Mouse (Mus musculus) hindbrain, embryonic 14.5 days (tissue): Measurements from ENCODE around the gene Ap1ar. TPM values are rescaled to one million over a fixed set of nuclear protein-coding genes. Genes with fewer than 3 reads are reported as not detected.
A peak's percentile ranks its signal among the peaks of the same experiment; 100 is the strongest.

Experiments
- ATAC-seq: fragments of 200-750 bp; cut with Nextera tagmentation; 2 replicates; pipeline ENCODE4 v1.8.0; 2017; ENCODE audit warnings: moderate number of reproducible peaks, mild to moderate bottlenecking, moderate TSS enrichment, moderate library complexity; ENCODE audit not compliant: low FRiP score
- DNase-seq: peaks from one replicate; pipeline ENCODE4 v3.0.0-alpha.2; 2015; ENCODE audit warnings: low spot score
- H3K27ac ChIP-seq: fragments of 300-500 bp; sonication (generic); 2 replicates; pipeline ENCODE4 v1.5.1; 2014; ENCODE audit warnings: mild to moderate bottlenecking, moderate library complexity
- H3K27me3 ChIP-seq: fragments of 300-500 bp; sonication (generic); 2 replicates; pipeline ENCODE4 v1.6.1; 2014; ENCODE audit warnings: mild to moderate bottlenecking, low read length, mixed read lengths; ENCODE audit not compliant: control insufficient read depth, insufficient read depth
- H3K36me3 ChIP-seq: fragments of 300-500 bp; sonication (generic); replicated peaks from 2 replicates; pipeline ENCODE4 v1.6.1; 2014; ENCODE audit not compliant: control insufficient read depth, insufficient read depth
- H3K4me1 ChIP-seq: fragments of 300-500 bp; sonication (generic); replicated peaks from 2 replicates; pipeline ENCODE4 v1.6.1; 2014; ENCODE audit warnings: antibody characterized with exemption, low read length, mixed read lengths; ENCODE audit not compliant: control insufficient read depth, insufficient read depth
- H3K4me2 ChIP-seq: fragments of 300-500 bp; sonication (generic); replicated peaks from 2 replicates; pipeline ENCODE4 v1.6.1; 2014; ENCODE audit warnings: mild to moderate bottlenecking, moderate library complexity
- H3K4me3 ChIP-seq: fragments of 300-500 bp; sonication (generic); replicated peaks from 2 replicates; pipeline ENCODE4 v1.5.1; 2014; ENCODE audit warnings: mild to moderate bottlenecking, low read length
- H3K9ac ChIP-seq: fragments of 300-500 bp; sonication (generic); 2 replicates; pipeline ENCODE4 v1.6.1; 2014
- H3K9me3 ChIP-seq: fragments of 300-500 bp; sonication (generic); 2 replicates; pipeline ENCODE4 v1.6.1; 2016; ENCODE audit warnings: low read length; ENCODE audit not compliant: control insufficient read depth
- WGBS: fragments of 180-500 bp; shearing (Covaris S2); extraction: QIAGEN DNeasy Blood & Tissue Kit; methylation state at CpG from one replicate; pipeline ENCODE4 v1.1.7; 2014; 5-methylcytosine and 5-hydroxymethylcytosine counted together
- polyA plus RNA-seq: library from polyadenylated mRNA; unstranded; fragments of >200 nt; fragmentation: Nextera tagmentation; extraction: Ambion mirVana; gene quantifications from 2 replicates; pipeline ENCODE4 v1.2.1, GENCODE M21; 2014

Ap1ar gene
- polyA plus RNA-seq, 1 experiment from 2014 or later, result 100.0 TPM

- Histone ChIP-seq H3K27me3 (no peaks in the 10 kb centered on the region), H3K9me3 (no peaks in the 10 kb centered on the region), H3K9ac (no peak within 1 kb of the TSS), H3K4me3 (peak within 1 kb of the TSS; percentile 26), H3K36me3 (no peaks in the 10 kb centered on the region), H3K4me2 (peak within 1 kb of the TSS; percentile 50), H3K4me1 (no peaks in the 10 kb centered on the region), H3K27ac (no peak within 1 kb of the TSS)
- WGBS, result 3% methylated on average over 24 of the region's 24 CpGs
- peak; percentile 62 for DNase-seq
- no peak for ATAC-seq
Measured at GRCm38 (mm10) chr3:127780021-127780644, 57.2 kb downstream of the Ap1ar start, which contains the start of gene Alpk1. Gene Alpk1 (minus strand): TSS chr3:127780527.

- Histone ChIP-seq H3K4me3 (no peak overlapping the region), H3K9ac (no peak overlapping the region), H3K27ac (no peak overlapping the region), H3K9me3 (no peaks in the 10 kb centered on the region), H3K4me2 (no peak overlapping the region), H3K4me1 (no peaks in the 10 kb centered on the region), H3K27me3 (no peaks in the 10 kb centered on the region), H3K36me3 (no peaks in the 10 kb centered on the region)
- WGBS, result 90% methylated on average over 11 of the region's 11 CpGs
- no peak for ATAC-seq
- DNase-seq, result no peak
Measured at GRCm38 (mm10) chr3:127769146-127769545, 68.2 kb downstream of the Ap1ar start.

- peaks cover 12% of the 10 kb centered on the region; the same call in 1 of the 2 replicates for H3K27me3 ChIP-seq
- H3K9me3 ChIP-seq, result no peaks in the 10 kb centered on the region
- no peak overlapping the region for H3K27ac ChIP-seq
- 77% methylated on average over 3 of the region's 3 CpGs for WGBS
- no peaks in the 10 kb centered on the region for H3K36me3 ChIP-seq
- H3K4me2 ChIP-seq, result no peak overlapping the region
- no peak overlapping the region for H3K4me3 ChIP-seq
- ATAC-seq, result no peak
- no peaks in the 10 kb centered on the region for H3K4me1 ChIP-seq
- H3K9ac ChIP-seq, result no peak overlapping the region
- no peak for DNase-seq
Measured at GRCm38 (mm10) chr3:127765971-127766370, 71.4 kb downstream of the Ap1ar start.

- H3K36me3 ChIP-seq, result no peaks in the 10 kb centered on the region
- no peak overlapping the region for H3K4me2 ChIP-seq
- ATAC-seq, result no peak
- H3K27ac ChIP-seq, result no peak overlapping the region
- H3K9ac ChIP-seq, result no peak overlapping the region
- H3K9me3 ChIP-seq, result no peaks in the 10 kb centered on the region
- WGBS, result 62% methylated on average over 5 of the region's 5 CpGs
- no peak overlapping the region for H3K4me3 ChIP-seq
- no peak for DNase-seq
- peaks cover 22% of the 10 kb centered on the region for H3K27me3 ChIP-seq
- H3K4me1 ChIP-seq, result no peaks in the 10 kb centered on the region
Measured at GRCm38 (mm10) chr3:127764541-127764940, 72.8 kb downstream of the Ap1ar start.

- DNase-seq, result peak; percentile 66
- Histone ChIP-seq H3K9ac (no peak overlapping the region), H3K4me2 (no peak overlapping the region), H3K27ac (no peak overlapping the region), H3K27me3 (peaks cover 29% of the 10 kb centered on the region), H3K36me3 (no peaks in the 10 kb centered on the region), H3K9me3 (no peaks in the 10 kb centered on the region), H3K4me1 (no peaks in the 10 kb centered on the region), H3K4me3 (no peak overlapping the region)
- 25% methylated on average over 7 of the region's 7 CpGs for WGBS
- no peak for ATAC-seq
Measured at GRCm38 (mm10) chr3:127763076-127763612, 74.2 kb downstream of the Ap1ar start.

- H3K9me3 ChIP-seq, result no peaks in the 10 kb centered on the region
- no peak overlapping the region for H3K27ac ChIP-seq
- H3K36me3 ChIP-seq, result no peaks in the 10 kb centered on the region
- 65% methylated on average over 8 of the region's 8 CpGs for WGBS
- no peak overlapping the region for H3K4me3 ChIP-seq
- H3K9ac ChIP-seq, result no peak overlapping the region
- no peak overlapping the region for H3K4me2 ChIP-seq
- no peak for DNase-seq
- ATAC-seq, result no peak
- peaks cover 36% of the 10 kb centered on the region for H3K27me3 ChIP-seq
- H3K4me1 ChIP-seq, result no peaks in the 10 kb centered on the region
Measured at GRCm38 (mm10) chr3:127762403-127762802, 74.9 kb downstream of the Ap1ar start.

- ATAC-seq, result 0 out of 2 replicates have a peak, but pooled peaks have one; percentile 60
- Histone ChIP-seq H3K9ac (no peak overlapping the region), H3K4me3 (no peak overlapping the region)
Measured at GRCm38 (mm10) chr3:127759212-127759611, 78.1 kb downstream of the Ap1ar start.

GRCm38 (mm10) chr3:127758806-127759205 is 78.5 kb downstream of the Ap1ar start:
- Histone ChIP-seq H3K27ac (no peak overlapping the region), H3K4me3 (no peak overlapping the region), H3K4me2 (no peak overlapping the region), H3K36me3 (no peaks in the 10 kb centered on the region), H3K9ac (no peak overlapping the region), H3K4me1 (no peaks in the 10 kb centered on the region), H3K9me3 (no peaks in the 10 kb centered on the region), H3K27me3 (peaks cover 69% of the 10 kb centered on the region)
- ATAC-seq, result no peak
- 26% methylated on average over 4 of the region's 4 CpGs for WGBS
- no peak for DNase-seq

More at GRCm38 (mm10) chr3:127759212-127759611, 78.1 kb downstream of the Ap1ar start:
- 13% methylated on average over 8 of the region's 8 CpGs for WGBS
- no peak overlapping the region for H3K4me2 ChIP-seq
- no peaks in the 10 kb centered on the region for H3K36me3 ChIP-seq
- DNase-seq, result peak; percentile 85
- no peaks in the 10 kb centered on the region for H3K9me3 ChIP-seq
- no peaks in the 10 kb centered on the region for H3K4me1 ChIP-seq
- H3K27me3 ChIP-seq, result peaks cover 66% of the 10 kb centered on the region
- no peak overlapping the region for H3K27ac ChIP-seq

GRCm38 (mm10) chr3:127757886-127758301 is 79.4 kb downstream of the Ap1ar start:
- Histone ChIP-seq H3K9me3 (no peaks in the 10 kb centered on the region), H3K9ac (no peak overlapping the region), H3K36me3 (no peaks in the 10 kb centered on the region), H3K27me3 (peaks cover 78% of the 10 kb centered on the region), H3K4me3 (no peak overlapping the region), H3K27ac (no peak overlapping the region), H3K4me2 (no peak overlapping the region), H3K4me1 (no peaks in the 10 kb centered on the region)
- ATAC-seq, result no peak
- no peak for DNase-seq
